Mouse (Mus musculus): ENCODE data around the gene Gpr68.

DNA sequence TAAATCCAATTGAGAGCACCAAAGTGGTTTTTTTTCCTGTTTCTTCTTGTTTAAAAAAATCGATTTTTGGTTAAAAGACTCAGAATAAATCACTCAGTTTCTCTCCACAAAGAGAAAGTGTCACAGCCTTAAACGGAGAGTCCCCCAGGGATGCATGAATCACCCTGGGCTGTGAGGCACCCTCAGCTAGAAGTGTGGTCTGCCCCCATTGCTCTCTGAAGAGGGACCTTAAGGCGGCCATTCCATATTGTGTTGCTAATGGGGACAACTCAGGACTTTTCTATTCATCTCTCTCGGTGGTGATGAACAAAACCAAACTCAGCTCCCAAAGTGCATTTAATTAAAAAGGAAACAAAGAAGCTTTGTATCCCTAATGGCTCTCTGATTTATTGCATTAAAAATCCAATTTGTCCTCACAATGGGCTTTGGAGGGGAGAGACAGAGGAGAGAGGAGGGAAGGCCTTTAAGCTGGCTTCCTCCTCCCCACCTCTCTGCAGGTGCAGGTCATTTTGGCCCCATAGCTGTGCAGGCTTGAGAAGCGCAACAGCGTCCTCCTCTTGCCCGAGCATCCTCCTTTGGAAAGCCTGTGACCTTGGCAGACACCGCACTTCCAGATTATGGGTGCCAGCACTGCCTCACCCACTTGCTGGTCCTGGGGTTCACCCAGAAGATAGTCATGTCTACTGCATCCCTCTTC, 76.2 kb downstream of the Gpr68 start:
- TF ChIP-seq POLR2A (IDR thresholded peaks at IDR 0.05; ENCODE audit: low read depth, low read length) (no peak), CTCF (IDR thresholded peaks at IDR 0.05; ENCODE audit: extremely low read depth, insufficient read length, insufficient replicate concordance, low read depth, low read length) (no peak)
